Mouse (Mus musculus): ENCODE results near the gene C130026I21Rik.
"Not testable (repeated sequence)": the region's sequence is repeated elsewhere in the genome, so short reads cannot be mapped to it uniquely, and the experiment has no call there.

The C130026I21Rik gene

DNA sequence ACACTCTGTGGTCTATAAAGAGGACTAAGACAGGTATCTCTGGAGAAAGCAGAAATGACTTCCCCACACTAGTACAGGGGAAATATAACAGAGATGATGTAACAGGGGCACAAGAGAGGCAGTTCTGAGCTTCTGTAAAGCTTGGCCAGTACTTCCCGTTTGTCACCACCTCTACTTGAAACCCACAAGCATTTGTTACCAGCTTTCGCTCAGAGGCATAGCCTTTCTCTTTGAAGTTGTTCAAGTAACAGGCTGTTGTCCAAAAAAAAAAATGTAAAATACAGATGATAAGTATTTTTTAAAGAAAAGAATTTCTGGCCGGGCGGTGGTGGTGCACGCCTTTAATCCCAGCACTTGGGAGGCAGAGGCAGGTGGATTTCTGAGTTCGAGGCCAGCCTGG lies 236.8 kb downstream of the C130026I21Rik start:
- ATAC-seq (ENCODE audit: low TSS enrichment): not testable (repeated sequence)

DNA sequence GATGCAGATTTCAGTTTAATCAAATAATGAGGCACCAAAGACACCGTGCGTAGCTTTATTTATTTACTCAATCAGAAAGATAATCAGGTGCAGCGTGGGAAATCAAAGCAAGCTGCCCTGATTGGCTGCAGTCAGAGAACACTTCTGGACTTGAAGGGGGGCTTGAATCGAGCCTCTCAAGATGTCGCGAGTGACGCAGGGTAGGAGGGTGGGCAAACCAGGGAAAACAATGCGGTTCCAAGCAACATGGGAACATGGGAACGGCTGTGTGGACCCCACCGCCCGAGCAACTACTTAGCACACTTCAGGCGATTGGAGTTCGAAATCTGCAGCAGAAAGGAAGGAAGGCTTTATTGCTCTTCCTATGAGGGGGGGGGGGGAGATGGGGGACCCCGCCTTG lies 240.2 kb downstream of the C130026I21Rik start:
- not testable (repeated sequence) for ATAC-seq (ENCODE audit: low TSS enrichment)

DNA sequence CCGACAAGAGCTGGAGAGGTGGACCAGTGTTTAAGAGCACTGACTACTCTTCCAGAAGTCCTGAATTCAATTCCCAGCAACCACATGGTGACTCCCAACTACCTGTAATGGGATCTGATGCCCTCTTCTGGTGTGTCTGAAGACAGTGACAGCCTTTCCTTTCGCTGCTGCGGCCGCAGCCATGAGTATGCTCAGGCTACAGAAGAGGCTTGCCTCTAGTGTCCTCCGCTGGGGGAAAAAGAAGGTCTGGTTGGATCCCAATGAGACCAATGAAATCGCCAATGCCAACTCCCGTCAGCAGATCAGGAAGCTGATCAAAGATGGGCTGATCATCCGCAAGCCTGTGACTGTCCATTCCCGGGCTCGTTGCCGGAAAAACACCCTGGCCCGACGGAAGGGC lies 258.4 kb downstream of the C130026I21Rik start:
- not testable (repeated sequence) for ATAC-seq (ENCODE audit: low TSS enrichment)

DNA sequence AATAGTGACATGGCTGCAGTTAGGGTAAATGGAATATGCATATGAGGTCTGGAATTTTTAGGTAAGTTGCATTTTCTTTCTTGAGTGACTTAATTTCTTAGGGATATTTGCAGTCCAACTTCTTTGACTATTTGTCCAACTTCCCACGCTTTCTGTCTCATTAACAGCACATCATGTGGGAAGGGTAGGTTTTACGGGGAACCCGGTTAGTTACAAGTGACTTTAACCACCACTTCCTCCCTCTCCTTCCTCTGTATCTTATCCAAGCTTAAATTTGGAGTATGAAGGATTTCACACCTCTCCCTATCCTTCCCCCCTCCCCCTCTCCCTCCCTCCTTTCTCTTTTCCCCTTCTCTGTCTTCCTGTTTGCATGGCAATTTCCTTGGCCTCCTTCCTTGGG lies 259.4 kb downstream of the C130026I21Rik start:
- not testable (repeated sequence) for ATAC-seq (ENCODE audit: low TSS enrichment)

DNA sequence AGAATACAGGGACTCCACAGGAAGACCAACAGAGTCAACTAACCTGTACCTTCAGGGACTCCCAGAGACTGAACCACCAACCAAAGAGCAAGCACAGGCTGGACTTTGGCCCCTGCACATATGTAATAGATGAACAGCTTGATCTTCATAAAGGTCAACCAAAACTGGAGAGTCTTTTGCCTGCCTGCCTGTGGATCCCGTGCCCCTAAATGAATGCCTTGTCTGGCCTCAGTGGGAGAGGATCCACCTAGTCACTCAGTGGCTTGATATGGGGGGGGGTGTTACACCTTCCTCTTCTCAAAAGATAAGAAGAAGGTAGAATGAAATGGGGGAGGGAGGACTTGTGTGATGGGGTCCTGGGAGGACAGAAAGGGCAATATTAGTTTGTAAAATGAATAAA lies 262.6 kb downstream of the C130026I21Rik start:
- ATAC-seq (ENCODE audit: low TSS enrichment): not testable (repeated sequence)

DNA sequence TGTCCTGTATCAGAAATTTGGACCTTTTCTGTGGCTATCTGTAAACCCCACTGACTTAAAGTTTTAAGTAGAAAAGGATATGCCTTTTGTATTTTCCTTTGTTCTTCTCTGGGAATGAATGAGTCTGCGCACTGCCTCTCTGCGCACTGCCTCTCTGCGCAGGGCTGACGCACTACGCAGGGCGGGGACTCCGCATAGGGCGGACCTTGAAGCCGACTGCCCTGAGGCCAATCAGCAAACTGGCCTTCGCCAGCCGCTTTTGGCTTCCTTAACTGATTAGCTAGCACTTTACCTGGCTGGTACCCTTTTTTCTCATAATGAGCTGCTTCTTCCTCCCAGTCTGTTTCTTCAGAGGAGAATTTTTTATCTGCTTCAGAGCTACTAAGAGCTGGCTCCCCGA lies 271.1 kb downstream of the C130026I21Rik start:
- ATAC-seq (ENCODE audit: low TSS enrichment): not testable (repeated sequence)

DNA sequence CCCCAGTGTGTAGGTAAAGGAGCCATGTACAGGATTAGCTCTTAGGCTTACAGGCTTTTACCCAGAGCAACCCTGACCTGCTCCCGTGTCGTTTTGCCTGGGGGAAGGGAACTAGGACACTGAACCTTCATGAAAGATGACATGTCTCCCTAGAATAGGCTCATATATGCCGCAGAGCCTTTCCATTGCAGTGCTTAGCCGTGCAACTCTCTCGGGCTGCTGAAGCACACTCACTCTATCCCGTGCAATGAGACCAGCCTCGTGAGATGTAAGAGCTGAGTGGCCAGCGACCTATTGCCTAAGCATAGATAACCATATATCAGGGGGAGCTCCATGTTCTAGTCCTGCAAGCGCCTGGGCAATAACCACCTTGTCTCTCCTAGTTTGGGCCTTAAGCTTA lies 274.1 kb downstream of the C130026I21Rik start:
- ATAC-seq (ENCODE audit: low TSS enrichment): not testable (repeated sequence)

DNA sequence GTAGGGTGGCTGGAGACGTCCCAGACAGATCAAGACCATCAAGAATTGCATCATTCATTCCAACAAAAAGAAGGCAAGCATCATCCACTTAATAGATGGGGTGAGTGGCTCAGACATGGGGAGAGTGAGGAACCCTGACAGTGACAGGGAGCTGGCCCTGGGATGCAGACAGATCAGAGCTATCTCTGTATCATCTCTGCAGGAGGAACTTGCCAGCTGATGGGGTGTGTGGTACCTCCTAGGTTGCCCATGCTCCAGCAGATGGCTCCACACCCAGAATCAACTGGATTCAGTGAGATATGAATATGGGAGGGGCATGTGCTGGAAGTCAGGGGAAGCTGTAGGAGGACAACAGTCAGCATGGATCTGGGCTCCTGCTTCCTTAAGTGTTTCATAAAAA lies 275.9 kb downstream of the C130026I21Rik start:
- not testable (repeated sequence) for ATAC-seq (ENCODE audit: low TSS enrichment)

DNA sequence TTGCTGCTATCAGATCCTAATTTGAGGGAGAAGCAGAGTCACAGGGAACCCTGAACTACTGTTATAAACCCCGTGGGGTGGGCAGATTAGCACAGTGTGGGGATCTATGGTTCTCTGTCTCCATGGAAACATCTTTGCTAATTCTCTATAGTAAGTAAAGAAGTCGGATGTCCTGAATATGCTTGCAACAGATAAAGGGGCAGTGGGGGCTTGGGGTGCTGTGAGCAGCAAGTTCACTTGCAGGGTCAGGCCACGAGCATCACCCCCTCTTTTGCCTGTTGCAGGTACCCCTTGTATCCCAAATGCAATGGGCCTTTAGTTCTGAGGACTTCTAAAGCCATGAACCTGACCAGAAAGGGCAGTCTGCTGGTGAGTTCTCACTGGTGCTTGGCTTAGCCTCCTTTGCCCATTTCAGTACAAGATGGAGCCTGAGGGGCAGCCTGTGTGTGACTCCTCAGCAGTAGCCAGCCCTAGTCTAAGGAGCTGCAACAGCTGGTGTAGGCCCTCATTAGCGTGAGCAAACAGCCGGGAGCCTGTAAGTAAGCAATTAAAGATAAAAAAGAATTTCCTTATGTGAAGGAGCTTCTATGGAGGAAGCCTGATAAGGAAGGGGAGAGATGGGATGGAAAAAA lies 276.6 kb downstream of the C130026I21Rik start:
- peak; percentile 27; the same call in 1 of the 2 replicates for ATAC-seq (ENCODE audit: low TSS enrichment)

DNA sequence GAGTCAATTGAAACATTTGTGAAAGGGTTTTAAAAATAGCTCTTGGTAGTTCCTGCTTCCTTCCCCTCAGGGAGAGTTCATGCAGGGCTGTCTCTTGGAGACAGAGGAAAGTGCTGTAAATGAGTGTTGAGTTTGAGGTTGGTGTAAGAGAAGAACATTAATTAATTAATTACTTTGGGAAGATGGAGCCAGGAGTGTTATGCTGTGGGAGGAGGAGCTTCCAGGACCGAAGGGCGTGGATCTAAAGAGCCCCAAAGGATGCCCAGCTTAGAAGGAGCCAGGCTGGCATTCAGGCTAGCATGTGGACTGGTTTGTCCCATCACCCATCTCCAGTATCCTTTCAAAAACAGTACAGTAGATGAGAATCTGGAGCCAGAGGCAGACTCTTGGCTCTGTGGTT lies 277.1 kb downstream of the C130026I21Rik start:
- peak; percentile 31; the same call in 1 of the 2 replicates for ATAC-seq (ENCODE audit: low TSS enrichment)

DNA sequence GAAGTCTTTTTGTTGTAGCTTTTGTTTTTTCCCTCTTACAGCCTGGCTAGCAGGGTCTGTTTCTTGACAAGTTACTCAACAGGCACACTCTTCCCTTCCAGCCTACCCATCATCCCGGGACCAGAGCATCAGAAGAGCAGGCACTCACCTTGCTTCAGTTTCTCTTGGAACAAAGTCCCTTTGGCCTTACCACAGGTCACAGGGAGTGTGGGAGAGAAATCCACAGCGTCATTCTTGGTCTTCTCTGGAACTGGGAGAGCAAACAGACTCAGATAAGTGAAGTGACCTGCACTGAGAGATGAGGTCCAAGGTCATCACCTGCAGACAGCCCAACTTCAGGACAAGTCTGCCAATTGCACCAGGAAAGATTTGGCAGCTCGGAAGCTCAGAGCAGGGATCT lies 277.5 kb downstream of the C130026I21Rik start:
- ATAC-seq (ENCODE audit: low TSS enrichment): not testable (repeated sequence)

DNA sequence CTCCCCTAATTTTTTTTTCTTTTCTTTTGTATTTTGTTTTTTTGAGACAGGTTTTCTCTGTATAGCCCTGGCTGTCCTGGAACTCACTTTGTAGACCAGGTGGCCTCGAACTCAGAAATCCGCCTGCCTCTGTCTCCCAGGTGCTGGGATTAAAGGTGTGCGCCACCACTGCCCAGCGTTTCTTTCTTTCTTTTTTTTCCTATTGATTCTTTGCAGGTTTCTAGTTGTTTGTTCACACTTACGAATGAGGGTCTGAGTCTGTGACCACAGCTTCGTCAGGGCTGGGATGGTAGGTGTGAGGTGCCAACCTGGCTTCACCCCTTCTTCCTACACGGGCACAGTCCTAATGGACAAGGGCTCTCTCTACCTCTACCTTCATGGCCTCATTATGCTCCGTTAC lies 281.3 kb downstream of the C130026I21Rik start:
- ATAC-seq (ENCODE audit: low TSS enrichment): not testable (repeated sequence)

DNA sequence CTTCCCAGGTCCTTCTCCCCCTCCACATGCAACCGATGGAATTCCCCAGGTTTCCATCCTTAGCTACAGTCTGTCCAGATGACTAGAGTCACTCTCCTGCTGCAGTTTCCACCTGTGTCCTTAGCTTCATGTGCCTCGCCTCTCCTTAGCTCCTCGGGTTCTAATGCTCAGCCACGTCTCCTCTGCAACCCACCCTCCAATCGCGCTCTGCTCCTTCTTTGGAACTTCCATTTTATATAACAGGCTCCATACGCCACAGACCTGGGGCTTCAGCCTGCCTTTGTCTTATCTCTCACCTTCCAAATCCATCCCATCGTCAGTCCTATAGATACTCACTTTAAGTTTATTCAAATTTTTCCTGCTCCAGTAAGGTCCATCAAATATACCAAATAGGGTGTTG lies 282.6 kb downstream of the C130026I21Rik start:
- ATAC-seq (ENCODE audit: low TSS enrichment): not testable (repeated sequence)

DNA sequence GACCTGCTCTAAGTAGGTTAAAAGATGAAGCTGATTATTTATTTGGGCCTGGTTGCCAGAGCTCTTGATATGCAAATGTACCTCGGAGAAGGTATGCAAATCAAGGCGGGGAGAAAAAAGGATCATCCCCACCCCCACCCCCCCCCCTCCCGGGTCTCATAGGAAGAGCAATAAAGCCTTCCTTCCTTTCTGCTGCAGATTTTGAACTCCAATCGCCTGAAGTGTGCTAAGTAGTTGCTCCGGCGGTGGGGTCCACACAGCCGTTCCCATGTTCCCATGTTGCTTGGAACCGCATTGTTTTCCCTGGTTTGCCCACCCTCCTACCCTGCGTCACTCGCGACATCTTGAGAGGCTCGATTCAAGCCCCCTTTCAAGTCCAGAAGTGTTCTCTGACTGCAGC lies 308.6 kb downstream of the C130026I21Rik start:
- not testable (repeated sequence) for ATAC-seq (ENCODE audit: low TSS enrichment)

DNA sequence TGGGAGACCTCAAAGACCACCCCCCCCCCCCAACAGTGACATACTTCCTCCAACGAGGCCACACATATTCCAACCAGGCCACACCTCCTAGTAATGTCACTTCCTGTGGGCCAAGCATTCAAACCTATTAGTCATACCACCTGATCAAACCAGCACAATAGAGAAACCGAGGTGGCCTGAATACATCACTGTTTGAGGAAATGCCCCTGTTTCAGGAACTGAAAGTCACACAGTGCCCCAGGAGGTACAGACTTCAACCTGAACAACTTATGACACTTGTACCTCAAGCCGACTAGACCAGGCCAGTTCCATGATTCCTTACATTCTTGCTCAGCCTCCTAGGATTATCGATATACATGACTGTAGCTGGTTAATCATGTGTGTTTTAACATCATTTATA lies 312.7 kb downstream of the C130026I21Rik start:
- ATAC-seq (ENCODE audit: low TSS enrichment): not testable (repeated sequence)

DNA sequence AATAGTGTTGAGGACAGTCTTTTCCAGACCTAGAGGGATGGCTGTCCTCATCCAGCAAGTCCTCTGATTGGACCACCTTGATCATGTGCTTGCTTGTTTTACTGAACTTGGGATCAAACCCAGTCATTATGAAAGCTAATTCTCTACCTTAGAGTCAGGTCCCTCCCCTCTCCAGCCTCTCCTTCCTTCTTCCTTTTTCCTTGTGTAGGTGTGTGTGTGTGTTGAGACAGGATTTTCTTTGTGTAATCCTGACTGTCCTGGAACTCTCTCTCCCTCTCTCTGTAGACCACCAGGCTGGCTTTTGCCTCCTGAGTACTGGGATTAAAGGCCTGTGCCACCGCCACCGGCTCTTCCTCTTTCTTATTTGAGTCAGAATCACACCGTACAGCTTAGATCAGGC lies 313.6 kb downstream of the C130026I21Rik start:
- ATAC-seq (ENCODE audit: low TSS enrichment): not testable (repeated sequence)

DNA sequence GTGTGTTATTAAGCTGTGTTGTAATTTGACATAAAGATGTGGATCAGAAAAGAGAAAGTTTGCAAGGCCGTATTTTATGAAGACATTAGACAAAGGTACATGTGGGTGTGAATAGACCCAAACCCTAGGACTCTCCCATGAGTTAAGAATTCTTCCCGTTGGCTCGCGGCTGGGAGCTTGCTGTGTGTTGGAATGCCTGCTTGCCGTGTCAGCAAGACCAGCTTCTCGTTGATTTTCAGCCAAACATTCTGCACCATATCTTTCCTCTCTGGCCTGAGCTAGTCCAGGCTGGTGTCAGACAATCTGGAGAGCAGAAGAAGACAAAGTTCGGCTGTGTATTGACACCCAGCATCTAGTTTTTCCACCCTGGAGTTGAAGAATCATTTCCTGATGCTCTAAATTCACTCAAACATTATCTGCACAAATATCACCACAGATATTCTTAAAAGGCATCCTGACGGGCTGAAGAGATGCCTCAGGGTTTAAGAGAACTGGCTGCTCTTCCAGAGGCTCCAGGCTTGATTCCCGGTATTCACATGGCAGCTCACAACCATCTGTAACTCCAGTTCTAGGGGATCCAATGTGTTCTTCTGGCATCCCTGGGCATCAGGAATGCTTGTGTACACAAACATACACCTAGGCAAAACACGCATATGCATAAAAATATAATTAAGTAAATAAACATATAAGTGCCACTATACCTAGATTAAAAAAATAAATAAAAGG lies 317.7 kb downstream of the C130026I21Rik start:
- no peak for ATAC-seq (ENCODE audit: low TSS enrichment)

DNA sequence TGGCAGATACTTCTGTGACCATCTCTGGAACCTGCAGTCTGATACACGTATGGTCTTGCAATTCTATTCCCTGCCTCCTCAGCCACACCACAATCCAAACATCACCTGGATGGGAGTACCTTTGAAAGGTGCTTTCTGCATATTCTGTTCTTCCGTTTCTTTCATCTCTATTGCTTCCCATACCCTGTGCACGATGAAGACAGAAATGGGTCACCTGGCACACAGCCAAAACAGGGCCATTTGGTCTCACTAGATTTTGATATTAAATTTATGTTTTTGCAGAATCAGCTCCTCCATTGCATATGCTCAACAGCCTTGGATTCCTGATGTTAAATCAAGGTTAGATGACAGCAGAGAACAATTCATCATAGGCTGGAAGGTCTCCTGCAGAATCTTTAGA lies 318.8 kb downstream of the C130026I21Rik start:
- ATAC-seq (ENCODE audit: low TSS enrichment): no peak

DNA sequence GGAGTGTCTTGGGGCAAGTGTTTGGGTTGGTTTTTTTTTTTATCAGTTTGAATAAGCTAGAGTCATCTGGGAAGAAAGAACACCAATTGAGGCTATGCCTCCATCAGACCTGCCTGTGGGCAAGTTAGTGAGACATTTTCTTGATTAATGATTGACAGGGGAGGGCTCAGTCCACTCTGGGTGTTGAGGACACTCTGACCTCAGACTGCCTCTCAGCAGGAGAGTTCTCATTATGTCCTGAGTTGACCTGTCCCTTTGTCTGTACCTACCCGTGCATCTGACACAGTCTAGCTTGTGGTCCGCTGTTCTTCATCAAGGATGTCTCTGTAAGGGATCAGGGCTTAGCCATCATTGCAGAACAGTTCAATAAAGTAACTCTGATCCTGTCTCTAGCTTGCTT lies 323.0 kb downstream of the C130026I21Rik start:
- no peak for ATAC-seq (ENCODE audit: low TSS enrichment)

DNA sequence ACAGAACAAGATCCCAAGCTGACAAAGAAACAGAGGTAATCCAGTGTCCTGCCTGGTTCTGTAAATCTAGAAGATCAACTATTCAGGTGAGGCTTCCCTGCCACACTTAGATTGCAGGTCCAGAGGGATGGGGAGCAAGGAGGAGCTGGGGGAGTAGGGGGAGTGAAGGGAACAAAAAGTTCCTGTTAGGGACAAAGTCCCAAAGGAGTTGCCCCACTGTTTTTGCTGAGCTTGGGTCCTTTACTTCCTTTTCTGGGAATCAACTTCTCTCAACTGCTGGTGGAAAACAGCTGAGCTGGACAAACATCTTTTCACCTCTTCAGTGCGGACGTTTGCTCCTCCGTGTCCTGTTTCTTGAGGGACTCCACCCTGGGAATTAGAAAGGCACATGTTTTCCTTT lies 324.4 kb downstream of the C130026I21Rik start:
- ATAC-seq (ENCODE audit: low TSS enrichment): no peak

DNA sequence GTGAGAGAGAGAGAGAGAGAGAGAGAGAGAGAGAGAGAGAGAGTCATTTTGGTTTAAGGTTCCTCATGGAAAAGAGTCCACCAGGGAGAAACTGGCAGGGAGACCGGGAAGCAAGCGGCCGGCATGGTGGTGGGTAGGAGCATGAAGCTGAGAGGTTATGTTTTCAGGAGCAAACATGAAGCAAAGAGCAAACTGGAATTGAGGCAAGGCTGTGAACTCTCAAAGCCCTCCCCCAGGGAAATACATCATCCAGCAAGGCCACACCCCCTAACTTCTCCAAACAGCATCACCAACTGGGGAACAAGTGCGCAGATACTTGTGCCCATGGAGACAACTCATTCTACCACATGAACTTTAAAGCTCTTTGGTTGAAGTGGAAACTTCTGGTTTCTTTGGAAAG lies 326.8 kb downstream of the C130026I21Rik start:
- ATAC-seq (ENCODE audit: low TSS enrichment): no peak
